Mouse (Mus musculus) embryo, embryonic 9.5 days (tissue): ENCODE data around the gene Sgk2.

Source experiments
- DNase-seq: peaks from one replicate; pipeline ENCODE4 v3.0.0-alpha.2; 2017; ENCODE audit errors: extremely low spot score

The Sgk2 gene

DNA sequence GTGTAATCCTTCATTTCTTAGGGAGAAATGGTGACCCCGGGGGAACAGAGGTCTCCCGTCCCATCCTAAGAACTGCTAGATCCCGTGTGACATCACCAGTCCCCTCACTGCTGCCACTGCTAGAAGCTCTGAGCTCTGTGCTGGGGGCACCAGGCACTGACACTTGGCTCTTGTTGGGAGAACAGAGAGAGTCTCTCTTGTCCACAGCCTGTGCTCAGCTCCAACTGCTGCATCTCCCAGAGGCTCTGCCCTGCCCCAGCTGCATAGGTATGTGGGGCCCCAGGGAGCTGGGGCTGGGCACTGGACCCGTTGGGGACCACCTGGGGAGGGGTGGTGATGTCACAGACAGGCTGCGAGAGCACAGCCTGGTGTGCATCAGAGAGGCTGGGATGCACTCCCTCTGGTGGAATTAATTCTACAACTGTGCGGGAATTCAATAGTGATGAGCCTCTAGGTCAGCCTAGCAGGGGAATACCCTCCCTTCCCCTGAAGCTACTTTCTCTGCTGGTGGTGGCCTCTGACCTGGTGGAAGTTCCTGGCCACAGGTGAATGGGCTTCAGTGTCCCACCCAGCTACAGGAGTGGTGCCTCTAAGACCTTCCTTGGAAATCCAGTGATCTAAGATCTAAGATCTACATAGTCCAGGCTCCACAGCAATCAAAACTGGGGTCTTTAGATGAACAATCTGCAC is 4.4 kb downstream of the Sgk2 start:
- DNase-seq, result no peak

DNA sequence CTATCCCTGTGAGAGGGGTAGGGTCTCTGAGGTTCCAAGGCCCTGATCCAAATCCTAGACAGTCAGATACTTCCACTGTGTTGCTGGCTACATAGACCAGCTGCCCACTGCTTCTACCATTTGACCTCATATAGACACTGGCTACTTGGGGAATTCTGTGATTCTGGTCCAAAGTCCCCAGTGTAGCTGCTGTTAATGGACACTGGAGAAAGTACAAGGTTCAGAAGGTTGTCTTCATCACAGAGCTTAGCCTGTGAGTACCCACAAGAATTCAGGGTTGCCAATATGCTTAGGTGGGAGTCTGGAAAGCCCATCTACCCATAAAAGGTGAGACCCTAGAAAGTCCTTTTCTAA is 4.9 kb downstream of the Sgk2 start:
- DNase-seq, result no peak

DNA sequence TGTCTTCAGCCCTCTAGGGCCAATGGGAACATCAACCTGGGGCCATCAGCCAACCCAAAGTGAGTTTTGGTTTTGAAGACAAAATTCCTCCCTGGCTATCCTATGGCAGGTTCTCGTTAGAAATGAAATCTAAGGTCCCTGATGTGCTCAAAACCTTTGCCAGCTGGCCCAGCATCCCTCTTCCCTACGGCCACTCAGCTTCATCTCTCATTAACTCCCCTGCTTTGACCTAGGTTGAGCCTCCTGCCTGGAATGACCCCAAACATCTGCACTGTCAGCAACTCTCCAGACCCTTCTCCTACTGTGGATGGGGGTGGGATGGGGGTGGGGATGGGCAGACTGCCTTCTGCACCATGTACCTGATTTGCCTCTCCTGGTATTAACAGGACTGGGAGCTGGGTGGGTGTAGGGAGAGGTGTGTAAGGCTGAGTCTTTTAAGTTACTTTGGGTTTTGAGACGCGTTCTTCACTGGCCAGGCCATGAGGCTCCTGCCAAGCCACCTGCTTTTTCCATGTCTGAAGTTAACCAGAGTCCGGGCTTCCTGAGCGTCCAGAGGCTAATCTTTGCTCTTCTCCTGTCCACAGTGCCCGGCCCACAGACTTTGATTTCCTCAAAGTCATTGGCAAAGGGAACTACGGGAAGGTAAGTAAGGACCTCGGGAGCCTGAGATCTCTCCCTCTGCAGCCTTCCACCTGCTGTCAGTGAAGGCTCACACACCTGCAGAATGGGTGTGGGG is 6.9 kb downstream of the Sgk2 start:
- no peak for DNase-seq

DNA sequence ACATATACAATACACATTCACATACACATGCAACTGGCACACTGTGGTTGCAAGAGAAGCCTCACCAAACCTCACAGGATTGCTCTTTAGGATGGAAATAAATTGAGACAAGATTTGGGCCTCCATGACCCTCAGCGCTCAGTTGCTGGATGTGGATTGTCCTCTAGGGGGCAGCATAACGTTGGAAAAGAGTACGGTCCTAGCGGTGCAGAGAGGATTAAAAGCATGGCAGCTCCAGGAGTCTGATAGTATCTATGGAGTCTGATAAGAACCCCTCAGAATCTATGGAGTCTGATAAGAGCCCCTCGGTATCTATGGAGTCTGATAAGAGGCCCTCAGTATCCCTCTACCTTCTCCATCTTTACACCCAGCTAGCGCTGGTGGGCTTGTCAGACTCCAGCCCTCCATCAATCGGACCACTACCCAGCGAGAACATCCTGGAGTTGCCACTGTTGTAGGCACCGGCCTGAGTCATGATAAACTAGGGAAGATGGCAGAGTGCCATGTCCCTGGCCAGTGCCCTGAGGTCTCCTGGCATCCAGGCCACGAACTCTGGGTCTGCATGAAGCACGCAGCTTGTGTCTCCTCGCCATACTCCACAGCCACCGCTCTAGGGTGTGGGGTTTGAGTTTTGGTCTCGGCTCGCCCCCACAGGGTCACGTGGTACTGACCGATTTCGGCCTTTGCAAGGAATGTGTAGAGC is 11.5 kb downstream of the Sgk2 start:
- peak; percentile 76 for DNase-seq

DNA sequence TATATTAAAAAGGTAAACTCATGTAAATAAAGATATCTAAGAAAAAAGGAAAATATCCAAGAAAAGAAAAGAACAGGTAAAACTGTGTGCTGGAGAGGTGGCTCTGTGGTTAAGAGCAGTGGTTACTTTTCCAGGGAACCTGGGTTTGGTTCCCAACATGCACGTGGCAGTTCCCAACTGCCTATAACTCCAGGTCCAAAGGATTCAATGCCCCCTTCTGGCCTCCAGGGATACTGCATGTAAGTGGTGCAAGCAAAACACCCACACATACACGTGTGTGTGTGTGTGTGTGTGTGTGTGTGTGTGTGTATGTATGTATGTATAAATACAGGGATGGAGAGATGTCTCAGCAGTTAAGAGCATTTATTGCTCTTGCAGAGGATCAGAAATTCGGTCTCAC is 12.6 kb downstream of the Sgk2 start:
- peak; percentile 47 for DNase-seq

DNA sequence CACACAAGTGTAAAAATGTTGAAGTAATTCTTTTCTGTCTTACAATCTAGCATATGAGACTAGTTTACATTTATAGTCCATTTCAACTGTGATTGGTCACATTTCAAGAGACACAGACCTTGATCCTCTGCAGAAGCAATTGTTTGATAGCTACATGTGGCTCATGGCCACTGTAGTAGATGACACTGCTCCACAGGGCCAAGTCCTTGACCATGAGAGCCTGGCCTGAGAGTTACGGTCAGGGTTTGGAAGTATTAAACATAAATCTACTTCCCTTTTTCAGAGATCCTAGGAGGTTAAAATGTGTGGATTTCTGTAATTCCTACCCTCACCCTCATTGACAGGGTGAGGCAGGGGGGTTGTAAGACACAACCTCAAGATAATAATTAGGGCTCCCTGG is 13.9 kb downstream of the Sgk2 start:
- no peak for DNase-seq

DNA sequence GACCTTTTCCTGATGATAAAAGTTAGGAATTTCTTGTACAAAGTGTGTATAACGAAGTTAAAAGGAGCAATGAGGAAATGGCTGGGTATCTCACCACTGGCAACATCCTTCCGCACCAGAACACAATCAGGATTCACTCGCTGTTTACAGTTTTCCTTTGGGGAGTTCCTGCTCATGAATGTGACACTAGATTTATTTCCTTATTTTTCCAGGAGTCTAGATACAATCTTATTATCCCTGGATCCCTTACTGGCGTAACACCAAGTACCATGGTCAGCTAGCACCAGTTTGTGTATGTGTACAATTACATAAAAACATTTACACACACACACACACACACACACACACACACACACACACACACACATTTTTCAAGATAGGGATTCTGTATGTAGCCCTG is 20.2 kb downstream of the Sgk2 start:
- no peak for DNase-seq

DNA sequence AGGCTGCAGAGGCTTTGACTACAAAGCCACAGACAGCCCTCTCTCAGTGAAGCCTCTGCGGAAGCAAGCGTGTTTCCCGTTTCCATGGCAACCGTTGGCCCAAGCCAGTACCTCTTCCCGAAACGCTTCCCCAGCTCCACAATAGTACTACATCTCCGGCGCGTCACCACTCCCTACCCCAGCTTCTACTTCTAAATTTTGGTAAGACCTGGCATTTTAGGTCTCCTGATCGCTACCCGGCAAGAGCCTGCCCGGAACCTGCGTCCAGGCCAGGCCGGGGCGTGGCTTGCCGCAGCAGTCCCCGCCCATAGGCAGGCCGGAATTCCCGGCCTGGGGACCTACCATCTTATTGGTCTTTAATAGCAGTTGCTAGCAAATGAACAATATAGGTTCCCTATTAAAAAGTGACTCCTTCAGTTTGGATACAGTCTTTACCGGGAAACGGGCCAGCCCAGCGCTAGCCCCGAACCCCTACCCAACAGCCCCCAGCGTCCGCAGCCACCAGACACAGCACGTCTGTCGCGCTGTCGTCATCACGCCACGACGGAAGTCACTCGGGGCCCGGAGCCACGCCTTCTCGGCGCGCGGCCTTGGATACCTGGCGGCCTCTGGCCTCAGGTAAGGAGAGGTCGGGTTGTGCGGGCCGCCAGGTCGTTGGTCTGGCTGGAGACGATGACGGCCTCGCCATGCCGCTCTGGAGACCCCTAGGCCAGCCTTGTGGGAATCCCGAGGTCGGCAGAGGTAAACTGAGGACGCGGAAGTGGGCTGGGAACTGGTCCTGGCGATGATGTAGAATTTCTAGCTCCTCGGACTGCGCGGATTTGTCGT is 30.0 kb downstream of the Sgk2 start, which contains the start of gene Ift52:
Ift52 (plus strand) TSS at position 439 of the 828 bp plus-strand sequence.
- DNase-seq, result peak; percentile 92

DNA sequence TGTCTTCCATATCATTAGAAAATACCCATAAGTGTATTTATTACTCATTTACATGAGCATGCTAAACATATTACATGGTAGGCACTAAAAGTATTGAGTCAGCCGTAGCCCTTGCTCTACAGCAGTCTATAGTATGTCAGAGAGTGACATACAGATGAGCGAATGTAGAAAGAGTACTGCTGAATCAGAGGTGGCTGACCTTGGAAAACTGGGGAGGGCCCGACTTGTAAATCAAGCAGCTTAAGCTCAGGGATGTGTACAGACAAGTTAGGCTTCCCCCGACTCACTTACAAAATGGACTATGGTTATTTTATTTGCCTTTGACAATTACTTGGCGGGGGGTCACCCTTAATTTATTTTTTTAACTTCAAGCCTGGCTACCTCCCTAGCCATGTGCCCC is 44.2 kb downstream of the Sgk2 start:
- no peak for DNase-seq

DNA sequence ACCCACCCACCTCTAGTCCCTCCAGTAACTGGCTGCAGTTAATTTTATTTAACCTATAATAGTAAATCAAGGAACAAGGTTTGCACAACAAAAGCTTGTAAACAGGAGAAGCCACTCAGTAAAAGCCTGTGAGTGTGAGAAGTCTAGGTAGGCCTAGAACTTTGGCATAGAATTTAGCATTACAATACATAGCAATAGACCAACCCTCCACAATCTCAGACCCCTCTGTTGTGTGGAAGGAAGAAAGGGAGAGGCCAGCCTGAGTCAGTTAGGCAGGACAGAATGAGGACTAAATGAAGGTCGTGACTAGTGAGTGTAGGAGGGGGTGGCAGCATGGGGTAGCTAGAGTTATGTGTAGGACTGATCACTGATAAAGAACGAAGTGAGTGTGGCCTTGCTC is 44.6 kb downstream of the Sgk2 start:
- DNase-seq, result no peak

DNA sequence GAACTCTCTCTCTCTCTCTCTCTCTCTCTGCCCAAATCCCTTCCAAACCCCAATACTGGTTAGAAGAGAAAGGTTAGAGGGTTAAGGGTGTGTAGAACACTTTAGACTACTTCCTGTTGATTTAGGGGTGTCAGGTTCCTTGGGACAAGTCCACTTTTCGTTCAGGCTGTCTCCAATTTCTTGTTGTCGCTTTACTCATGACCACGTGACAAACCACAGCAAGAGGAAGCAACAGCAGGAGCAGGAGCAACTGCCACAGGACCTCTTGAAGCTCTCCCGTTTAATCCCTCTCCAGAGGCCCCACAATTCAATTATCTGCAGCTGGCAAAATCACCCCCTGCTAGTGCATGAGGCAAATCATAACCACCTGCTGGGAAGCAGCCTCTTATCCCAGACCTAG is 45.5 kb downstream of the Sgk2 start:
- DNase-seq, result no peak

DNA sequence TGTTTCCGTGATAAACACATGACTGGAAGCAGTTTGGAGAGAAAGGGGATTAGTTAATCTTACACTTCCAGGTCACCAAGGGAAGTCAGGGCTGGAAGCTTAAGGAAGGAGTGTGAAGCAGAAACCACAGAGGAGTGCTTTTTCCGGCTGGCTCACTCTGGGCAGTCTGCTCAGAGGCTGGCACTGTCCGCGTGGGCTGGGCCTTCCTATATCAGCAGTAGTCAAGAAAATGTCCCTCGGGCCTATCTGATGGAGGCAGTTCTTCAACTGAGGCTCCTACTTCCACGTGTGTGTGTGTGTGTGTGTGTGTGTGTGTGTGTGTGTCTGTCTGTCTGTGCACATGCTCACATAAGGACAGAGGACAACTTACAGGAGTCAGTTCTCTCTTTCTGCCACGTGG is 52.8 kb downstream of the Sgk2 start:
- DNase-seq, result no peak

DNA sequence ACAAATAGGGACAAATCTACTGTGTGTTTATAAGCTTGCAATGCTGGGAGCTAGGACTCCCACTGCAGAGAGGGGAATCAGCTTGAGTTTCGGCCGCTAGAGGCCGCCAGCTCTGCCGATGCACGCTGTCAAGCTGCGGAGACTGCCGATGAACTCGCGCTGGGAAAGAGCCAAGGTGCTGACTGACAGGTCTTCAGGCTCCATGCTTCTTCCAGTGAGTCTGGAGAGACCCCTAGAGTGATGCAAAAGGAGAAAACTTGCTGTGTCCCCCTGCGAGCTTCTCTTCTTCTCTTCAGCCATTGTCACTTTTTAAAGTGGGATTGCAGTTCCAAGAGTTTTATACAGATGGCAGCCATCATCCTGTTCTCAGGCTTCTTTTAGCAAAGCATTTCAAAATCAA is 61.0 kb downstream of the Sgk2 start:
- DNase-seq, result peak; percentile 61

DNA sequence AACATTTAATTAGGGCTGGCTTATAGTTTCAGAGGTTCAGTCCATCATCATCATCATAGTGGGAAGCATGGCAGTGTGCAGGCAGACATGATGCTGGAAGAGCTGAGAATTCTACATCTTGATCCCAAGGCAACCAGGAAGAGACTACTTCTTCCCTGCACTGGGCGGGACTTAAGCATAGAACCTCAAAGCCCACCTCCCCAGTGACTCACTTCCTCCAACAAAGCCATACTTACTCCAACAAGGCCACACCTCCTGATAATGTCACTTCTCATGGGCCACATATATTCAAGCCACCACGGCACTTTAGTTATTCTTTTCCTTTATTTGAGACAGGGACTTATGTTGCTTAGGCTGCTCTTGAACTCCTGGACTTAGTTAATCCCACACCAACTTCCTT is 62.0 kb downstream of the Sgk2 start:
- DNase-seq, result no peak

DNA sequence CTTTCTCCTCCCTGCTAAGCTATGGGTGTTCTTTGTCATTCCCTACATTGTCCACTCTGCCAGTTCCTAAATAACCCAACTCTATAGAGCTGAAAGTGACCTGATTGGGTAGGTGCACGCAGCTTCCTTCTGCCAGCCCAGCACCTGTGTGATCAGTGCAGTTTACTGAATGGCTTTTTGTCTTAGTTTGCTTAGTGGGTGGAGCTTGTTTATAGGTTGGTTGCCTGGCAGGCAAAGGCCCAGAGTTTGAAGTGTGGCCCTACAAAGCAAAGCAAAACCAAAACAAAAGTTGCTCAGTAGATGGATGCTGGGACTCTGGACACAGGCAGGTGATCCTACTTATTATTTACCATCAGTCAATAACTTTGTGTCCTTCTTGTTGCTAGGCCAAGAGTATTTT is 64.6 kb downstream of the Sgk2 start:
- no peak for DNase-seq

DNA sequence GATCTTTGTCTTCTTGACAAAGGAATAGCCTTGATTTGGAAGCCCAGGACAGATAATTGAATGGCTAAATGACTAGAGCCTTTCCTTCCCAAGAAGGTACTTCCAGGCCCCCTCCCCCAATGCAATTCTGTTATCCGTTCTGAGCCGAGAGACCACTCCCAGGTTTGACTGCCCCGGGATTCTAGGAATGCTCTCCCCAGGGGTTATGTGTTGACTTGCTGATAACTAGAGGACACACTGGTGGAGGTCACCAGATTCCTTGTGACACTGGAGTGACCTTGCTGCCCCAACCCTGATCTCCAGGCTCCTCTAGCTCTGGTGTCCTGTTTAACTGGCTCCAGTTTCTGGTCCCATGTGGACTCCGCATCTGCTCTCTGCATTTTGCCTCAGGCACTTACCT is 65.0 kb downstream of the Sgk2 start:
- DNase-seq, result peak; percentile 16

DNA sequence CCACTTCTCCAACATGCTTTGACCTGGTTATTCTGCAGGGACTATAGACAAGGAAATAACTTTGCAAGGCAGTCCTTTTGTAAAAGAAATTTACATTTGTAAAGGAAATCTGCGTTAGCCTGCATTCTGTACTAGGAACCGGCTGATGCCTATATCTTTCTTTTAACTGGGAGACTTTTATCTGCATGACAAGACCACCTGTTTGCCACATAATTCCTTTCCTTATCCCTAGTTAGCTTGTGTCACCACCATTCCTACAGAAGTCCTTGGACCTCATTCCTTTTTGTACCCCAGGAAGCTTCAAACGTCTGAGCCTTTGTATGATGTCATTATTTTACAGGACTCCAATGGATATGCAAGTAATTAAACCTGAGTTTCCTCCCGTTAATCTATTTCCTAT is 65.7 kb downstream of the Sgk2 start:
- DNase-seq, result no peak

DNA sequence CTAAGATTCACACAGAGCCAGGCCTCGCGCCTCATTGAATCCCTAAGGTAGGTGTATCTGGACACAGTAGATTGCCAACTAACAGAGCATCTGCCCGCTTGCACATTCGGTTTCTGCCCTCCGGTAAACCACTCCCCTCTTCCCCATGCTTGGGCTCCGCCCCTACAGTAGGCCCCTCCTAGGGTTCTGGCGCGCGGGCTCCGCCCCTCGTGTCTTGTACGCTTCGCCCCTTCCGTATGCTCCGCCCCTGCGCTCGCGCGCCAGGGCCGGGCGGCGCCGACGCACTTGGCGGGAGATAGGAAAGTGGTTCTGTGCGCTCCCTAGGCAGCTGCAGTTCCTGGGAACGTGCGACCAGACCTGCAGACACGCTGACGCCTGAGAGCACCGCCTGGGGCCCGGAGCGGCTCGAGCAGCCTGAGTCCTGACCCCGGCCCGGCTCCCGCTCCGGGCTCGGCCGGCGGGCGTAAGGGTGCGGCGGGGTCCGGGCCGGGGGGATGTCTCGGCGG is 67.3 kb downstream of the Sgk2 start, which contains the start of gene Mybl2:
Mybl2 (plus strand) TSS at position 353 of the 506 bp plus-strand sequence.
- peak; percentile 93 for DNase-seq

DNA sequence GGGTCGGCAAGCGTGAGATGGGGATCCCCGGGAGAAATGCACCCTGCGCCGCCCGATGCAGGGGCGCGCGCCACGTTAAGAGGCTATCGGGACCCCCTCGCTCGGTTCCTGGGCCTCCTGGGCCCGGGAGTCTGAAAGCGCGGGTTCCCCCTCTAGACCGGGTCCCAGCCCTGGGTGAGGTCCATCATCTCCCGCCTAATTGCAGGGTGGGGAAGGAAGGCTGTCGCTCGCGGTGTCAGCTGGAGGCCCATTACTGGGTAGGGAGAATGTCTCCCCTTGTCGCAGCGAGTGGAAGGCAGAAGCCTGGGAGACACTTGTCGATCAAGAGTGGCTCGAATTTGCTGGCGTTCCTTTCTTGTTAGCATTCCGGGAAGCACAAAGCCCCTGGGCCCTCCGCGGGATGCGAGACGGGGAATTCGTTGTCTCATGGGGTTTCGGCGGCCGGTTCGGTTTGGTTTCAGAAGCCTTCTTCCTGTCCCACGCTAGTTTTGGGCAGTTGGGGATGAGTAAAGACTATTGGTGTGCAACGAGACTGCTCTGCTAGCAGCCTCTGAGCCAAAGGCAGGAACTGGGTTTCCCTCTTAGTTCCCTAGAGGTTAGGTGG is 67.9 kb downstream of the Sgk2 start:
- DNase-seq, result peak; percentile 65

DNA sequence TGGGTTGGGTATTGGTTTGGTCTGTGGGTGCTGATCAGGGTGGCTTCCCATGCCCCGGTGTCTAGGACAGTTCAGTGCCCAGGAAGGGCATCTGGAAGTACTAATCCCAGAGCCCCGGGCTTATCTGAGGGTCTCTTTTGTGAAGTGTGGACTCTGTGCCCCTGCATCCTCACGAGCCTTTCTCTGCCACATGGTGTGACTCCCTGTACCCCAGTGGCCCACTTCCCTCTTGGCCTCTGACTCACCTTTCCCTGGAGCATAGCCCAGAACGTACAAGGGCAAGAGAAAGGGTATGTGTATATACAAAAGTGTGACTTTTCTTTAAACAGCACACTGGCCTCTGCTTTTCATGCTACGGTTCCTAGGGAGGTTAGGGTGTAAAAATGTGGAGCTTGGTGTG is 68.6 kb downstream of the Sgk2 start:
- DNase-seq, result peak; percentile 11

DNA sequence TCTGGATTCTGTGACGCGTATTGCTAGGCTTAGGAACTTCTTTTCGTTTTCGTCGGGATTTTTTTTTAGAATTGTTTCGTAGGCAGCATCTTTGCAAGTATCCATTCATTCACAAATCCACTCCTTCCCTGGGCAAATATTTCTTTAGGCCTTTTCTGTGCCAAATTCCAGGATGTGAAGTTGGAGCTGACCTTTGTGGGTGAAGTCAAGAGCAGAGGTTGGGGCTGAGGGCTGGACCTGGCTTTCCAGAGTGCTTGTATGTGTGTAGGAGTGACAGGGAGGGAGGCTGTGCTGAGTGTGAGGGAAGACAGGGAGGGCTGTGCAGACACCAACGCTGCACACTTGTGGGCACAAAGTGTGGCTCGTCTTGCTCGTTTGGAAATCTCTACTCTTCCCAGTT is 69.5 kb downstream of the Sgk2 start:
- DNase-seq, result no peak
